Mouse (Mus musculus) brain, embryonic 14.5 days (tissue): ENCODE data around the gene Rab23.
A peak's percentile ranks its signal among the peaks of the same experiment; 100 is the strongest.

ENCODE experiments used
- CTCF ChIP-seq: fragments of 200-500 bp; IDR thresholded peaks from 2 replicates; pipeline ENCODE4 v1.5.1; 2012; ENCODE audit warnings: inconsistent platforms, mild to moderate bottlenecking, moderate library complexity, borderline replicate concordance; ENCODE audit not compliant: insufficient read depth, insufficient read length; ENCODE audit errors: extremely low read depth
- POLR2A ChIP-seq: fragments of 200-500 bp; IDR thresholded peaks from 2 replicates; pipeline ENCODE4 v1.6.1; 2012; ENCODE audit warnings: mild to moderate bottlenecking, inconsistent platforms, borderline replicate concordance; ENCODE audit not compliant: poor library complexity, insufficient read depth, insufficient read length, severe bottlenecking; ENCODE audit errors: extremely low read depth

- TF ChIP-seq CTCF: no peak
- TF ChIP-seq POLR2A: peak; percentile 9; the same call in 1 of the 2 replicates
Observed at GRCm38 (mm10) chr1:33670164-33670616, 49.5 kb upstream of the Rab23 start.
